Comparison of ENCODE assay signal across 9 mouse cellular contexts in the genomic region with DNA sequence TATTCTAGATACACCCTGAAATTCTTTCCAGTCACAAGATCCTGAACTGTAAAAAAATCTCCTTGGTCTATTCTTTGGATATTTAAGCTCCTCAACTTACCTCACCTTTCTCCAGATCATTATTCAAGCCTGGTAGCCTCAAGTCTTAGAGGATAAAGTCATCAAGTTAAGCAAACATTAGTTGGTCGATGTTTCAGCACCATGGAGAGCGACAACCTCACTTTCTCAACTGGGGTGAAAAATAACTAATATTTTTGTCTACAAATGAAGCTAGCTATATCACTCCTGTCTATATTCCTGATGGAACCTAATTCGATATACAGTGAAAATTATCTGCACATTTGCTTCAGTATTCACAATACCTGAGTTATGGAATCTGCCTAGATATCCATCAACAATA. TPM values are rescaled to one million over a fixed set of nuclear protein-coding genes. Genes with fewer than 3 reads are reported as not detected.
A peak's percentile ranks its signal among the peaks of the same experiment; 100 is the strongest.
DNase-seq lines count a peak whose midpoint lies in the region; ATAC-seq lines count a peak whose summit lies in the region.
"Had no signal": no experiment of that assay in that cellular context is flagged by ENCODE, and none has a peak within 500 bp of the region (broad histone marks: within the 10 kb centered on the region; RNA-seq: fewer than 3 reads in every experiment).

No protein-coding gene starts in this region.

- intact Hi-C loops in heart, postnatal 25 days (cut with DNase I), result no loop called here
- intact Hi-C loops in left cerebral cortex, postnatal 14 days (cut with DNase I), result no loop called here

- ATAC-seq in inflammation-experienced regulatory T-cells, adult 6 months, result no peak

- peak; percentile 74 for DNase-seq in heart, postnatal 4 days
- DNase-seq in heart, postnatal 25 days (ENCODE audit: low spot score), result no peak
- peak; percentile 2 for DNase-seq in thymus, postnatal 25 days
- no peak for DNase-seq in thymus, adult 18-20 months
- peak; percentile 79 for DNase-seq in forelimb bud, embryonic 11.5 days (ENCODE audit: low read depth, low spot score)
- DNase-seq in thymus, postnatal 4 days, result peak; percentile 42
- no peak for DNase-seq in left cerebral cortex, postnatal 14 days (ENCODE audit: low spot score in 2 of 2)

RNA-seq across cellular contexts. Expression of gene Map1b, which starts 48.0 kb away (rescaled TPM):
- total RNA-seq in heart, postnatal 4 days (2021), result 10 to 100 TPM; 48.0 to 57.3 TPM
- 10 to 100 TPM; 12.4 to 14.9 TPM for total RNA-seq in heart, postnatal 25 days (2021)
- total RNA-seq in left cerebral cortex, postnatal 14 days (2021), result 100 to 1,000 TPM; 679 to 694 TPM
- under 1 TPM in 2 of 3 experiments, not detected in 1; 0.12 to 0.36 TPM for polyA plus RNA-seq in inflammation-experienced regulatory T-cells, adult 6 months (2017; shearing (Covaris generic))
- total RNA-seq: common myeloid progenitor, adult 5-6 weeks had no signal

Comparison
In these comparisons a context has a peak if more than half of its experiments do, and no peak if none do; other contexts are left out.
1. DNase-seq: peak in heart, postnatal 4 days (single experiment), thymus, postnatal 25 days (single experiment), forelimb bud, embryonic 11.5 days (single experiment) and thymus, postnatal 4 days (single experiment); none in heart, postnatal 25 days (single experiment), thymus, adult 18-20 months (0 of 2) and left cerebral cortex, postnatal 14 days (0 of 2).
2. RNA of gene Map1b, which starts 48.0 kb away (total RNA-seq): 679 to 694 TPM in left cerebral cortex, postnatal 14 days; 48.0 to 57.3 TPM in heart, postnatal 4 days and 12.4 to 14.9 TPM in heart, postnatal 25 days; every median in the first group is over 10 times any median in the second.